Mouse (Mus musculus) heart, embryonic 14.5 days (tissue): Measurements from ENCODE around the gene Alg6. TPM values are rescaled to one million over a fixed set of nuclear protein-coding genes. Genes with fewer than 3 reads are reported as not detected.

Source experiments
- ATAC-seq: fragments of 200-750 bp; cut with Nextera tagmentation; 2 replicates; pipeline ENCODE4 v1.8.0; 2017; ENCODE audit warnings: low read depth, moderate TSS enrichment; ENCODE audit not compliant: insufficient number of reproducible peaks, insufficient read depth, low FRiP score
- H3K27ac ChIP-seq, 2 experiments: fragments of 200-500 bp in 1 of 2; fragments of 300-500 bp in 1 of 2; sonication (generic) in 1 of 2; replicated peaks in 1 of 2; 2 replicates each; pipeline ENCODE4 v1.5.1; 2012 to 2014; ENCODE audit warnings: low read depth in 2 of 2, low read length in 2 of 2, control low read depth in 1 of 2, mild to moderate bottlenecking in 1 of 2, mixed read lengths in 1 of 2; ENCODE audit not compliant: control insufficient read depth in 1 of 2, insufficient read depth in 1 of 2
- H3K27me3 ChIP-seq: fragments of 300-500 bp; sonication (generic); 2 replicates; pipeline ENCODE4 v1.6.1; 2014; ENCODE audit warnings: mild to moderate bottlenecking, low read length, control low read depth; ENCODE audit not compliant: control insufficient read depth, insufficient read depth
- H3K36me3 ChIP-seq: fragments of 300-500 bp; sonication (generic); 2 replicates; pipeline ENCODE4 v1.6.1; 2014; ENCODE audit warnings: mild to moderate bottlenecking, control low read depth, low read length, mixed read lengths; ENCODE audit not compliant: control insufficient read depth, insufficient read depth
- H3K4me1 ChIP-seq, 2 experiments: fragments of 200-500 bp in 1 of 2; fragments of 300-500 bp in 1 of 2; sonication (generic) in 1 of 2; 2 replicates each; pipeline ENCODE4 v1.6.1; 2012 to 2014; ENCODE audit warnings: low read length in 2 of 2, control low read depth in 1 of 2, mixed read lengths in 1 of 2; ENCODE audit not compliant: control insufficient read depth in 2 of 2, insufficient read depth in 2 of 2
- H3K4me2 ChIP-seq: fragments of 300-500 bp; sonication (generic); 2 replicates; pipeline ENCODE4 v1.6.1; 2014; ENCODE audit warnings: mild to moderate bottlenecking, low read length
- H3K4me3 ChIP-seq, 2 experiments: fragments of 200-500 bp in 1 of 2; fragments of 300-500 bp in 1 of 2; sonication (generic) in 1 of 2; 2 replicates each; pipeline ENCODE4 v1.5.1; 2012 to 2014; ENCODE audit warnings: low read length in 2 of 2, mild to moderate bottlenecking in 2 of 2, control low read depth in 1 of 2, low read depth in 1 of 2, moderate library complexity in 1 of 2; ENCODE audit not compliant: control insufficient read depth in 1 of 2, insufficient read depth in 1 of 2
- H3K9ac ChIP-seq: fragments of 300-500 bp; sonication (generic); 2 replicates; pipeline ENCODE4 v1.6.1; 2014; ENCODE audit warnings: mild to moderate bottlenecking, low read length
- H3K9me3 ChIP-seq: fragments of 300-500 bp; sonication (generic); 2 replicates; pipeline ENCODE4 v1.6.1; 2016; ENCODE audit warnings: low read length, control low read depth; ENCODE audit not compliant: control insufficient read depth
- WGBS: fragments of 180-500 bp; shearing (Covaris S2); extraction: QIAGEN DNeasy Blood & Tissue Kit; methylation state at CpG from one replicate; pipeline ENCODE4 v1.1.7; 2014; 5-methylcytosine and 5-hydroxymethylcytosine counted together
- polyA plus RNA-seq: library from polyadenylated mRNA; unstranded; fragments of >200 nt; fragmentation: Nextera tagmentation; extraction: Ambion mirVana; gene quantifications from 2 replicates; pipeline ENCODE4 v1.2.1, GENCODE M21; 2014

Gene Alg6
- polyA plus RNA-seq, 1 experiment from 2014 or later: 10.8 TPM

- H3K27ac ChIP-seq: peak overlapping the region; percentile 43 to 63; a peak in 2 of 4 replicates
- H3K9me3 ChIP-seq: no peaks in the 10 kb centered on the region
- peaks cover 0 to 2% of the 10 kb centered on the region in 2 experiments; a peak in 1 of 4 replicates for H3K4me1 ChIP-seq
- H3K36me3 ChIP-seq: peaks cover 13% of the 10 kb centered on the region; the same call in 1 of the 2 replicates
- peak overlapping the region; percentile 65 to 69 for H3K4me3 ChIP-seq
- H3K4me2 ChIP-seq: peak overlapping the region; percentile 78
- 24% methylated on average over 24 of the region's 25 CpGs for WGBS
- H3K9ac ChIP-seq: peak overlapping the region; percentile 88
- H3K27me3 ChIP-seq: no peaks in the 10 kb centered on the region
- peak; percentile 52 for ATAC-seq
Measured at GRCm38 (mm10) chr4:99715783-99716416, 436 bp downstream of the Alg6 start.

- Histone ChIP-seq H3K27me3 (no peaks in the 10 kb centered on the region), H3K9ac (no peak overlapping the region), H3K4me1 (peaks cover 0 to 2% of the 10 kb centered on the region in 2 experiments; a peak in 1 of 4 replicates), H3K36me3 (peaks cover 13% of the 10 kb centered on the region; the same call in 1 of the 2 replicates), H3K4me3 (no peak overlapping the region), H3K4me2 (no peak overlapping the region), H3K9me3 (no peaks in the 10 kb centered on the region), H3K27ac (no peak overlapping the region)
- no peak for ATAC-seq
- WGBS: 56% methylated on average over 4 of the region's 4 CpGs
Measured at GRCm38 (mm10) chr4:99717905-99718304, 2.4 kb downstream of the Alg6 start.

DNA sequence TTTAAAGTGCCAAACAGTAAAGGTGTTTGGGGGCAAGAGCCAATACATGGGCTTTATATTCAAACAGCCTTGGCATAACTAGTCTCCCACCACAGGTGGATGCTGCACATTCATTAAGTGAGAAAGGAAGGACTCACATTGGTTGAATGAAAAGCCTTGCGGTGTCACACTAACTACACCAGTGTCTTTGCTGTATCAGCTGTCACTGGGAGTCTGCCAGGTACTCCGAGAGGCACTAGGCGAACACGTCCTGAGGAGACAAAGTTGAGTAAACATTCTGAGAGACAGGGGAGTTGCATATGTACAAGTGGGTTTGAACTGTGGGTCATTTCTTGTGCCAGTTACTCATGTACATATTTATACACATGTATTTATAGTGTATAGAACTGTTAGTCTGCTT, 8.9 kb downstream of the Alg6 start:
- H3K36me3 ChIP-seq: peaks cover 29% of the 10 kb centered on the region
- WGBS: 85% methylated on average over 4 of the region's 4 CpGs
- no peak overlapping the region for H3K27ac ChIP-seq
- no peaks in the 10 kb centered on the region for H3K9me3 ChIP-seq
- ATAC-seq: no peak
- no peak overlapping the region for H3K9ac ChIP-seq
- H3K4me1 ChIP-seq: no peaks in the 10 kb centered on the region
- no peak overlapping the region for H3K4me3 ChIP-seq
- H3K4me2 ChIP-seq: no peak overlapping the region
- H3K27me3 ChIP-seq: no peaks in the 10 kb centered on the region

- WGBS: 91% methylated on average over 8 of the region's 8 CpGs
- Histone ChIP-seq H3K4me2 (no peak overlapping the region), H3K27me3 (no peaks in the 10 kb centered on the region), H3K4me3 (no peak overlapping the region), H3K27ac (no peak overlapping the region), H3K9ac (no peak overlapping the region), H3K36me3 (peaks cover 36% of the 10 kb centered on the region), H3K4me1 (no peaks in the 10 kb centered on the region), H3K9me3 (peaks cover 7% of the 10 kb centered on the region)
- ATAC-seq: no peak
Measured at GRCm38 (mm10) chr4:99725914-99726451, 10.5 kb downstream of the Alg6 start.

DNA sequence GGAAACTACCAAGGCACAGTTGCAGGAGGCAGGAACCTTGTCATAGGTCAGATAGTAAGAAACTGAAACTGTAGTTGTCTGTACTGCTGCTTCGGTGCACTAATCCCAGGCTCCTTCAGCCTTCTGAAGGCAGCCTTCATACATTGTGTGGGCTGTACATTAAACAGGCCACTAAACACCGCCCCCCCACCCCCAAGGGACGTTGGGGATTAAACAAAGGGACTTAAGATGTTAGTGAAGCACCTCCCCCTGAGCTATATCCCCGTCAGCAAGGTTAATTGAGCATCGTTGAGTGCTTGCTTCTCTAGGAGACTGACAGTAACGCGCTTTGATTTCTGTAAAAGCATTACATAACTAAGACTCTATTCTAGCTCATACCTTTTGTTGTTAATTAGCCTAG, 24.4 kb downstream of the Alg6 start:
- no peak for ATAC-seq
- 67% methylated on average over 7 of the region's 7 CpGs for WGBS

GRCm38 (mm10) chr4:99752426-99752825, 37.0 kb downstream of the Alg6 start:
- Histone ChIP-seq H3K9ac (no peak overlapping the region), H3K4me3 (no peak overlapping the region), H3K36me3 (peaks cover 13% of the 10 kb centered on the region), H3K9me3 (no peaks in the 10 kb centered on the region), H3K27me3 (no peaks in the 10 kb centered on the region), H3K4me2 (no peak overlapping the region), H3K27ac (no peak overlapping the region), H3K4me1 (no peaks in the 10 kb centered on the region)
- WGBS: 74% methylated on average over 5 of the region's 5 CpGs
- ATAC-seq: no peak

More for the DNA sequence above, 24.4 kb downstream of the Alg6 start:
- Histone ChIP-seq H3K4me2 (no peak overlapping the region), H3K27ac (no peak overlapping the region), H3K4me1 (no peaks in the 10 kb centered on the region), H3K4me3 (no peak overlapping the region), H3K9ac (no peak overlapping the region), H3K36me3 (0 out of 2 replicates have a peak, but pooled peaks cover 3% of the 10 kb centered on the region), H3K9me3 (no peaks in the 10 kb centered on the region), H3K27me3 (no peaks in the 10 kb centered on the region)

DNA sequence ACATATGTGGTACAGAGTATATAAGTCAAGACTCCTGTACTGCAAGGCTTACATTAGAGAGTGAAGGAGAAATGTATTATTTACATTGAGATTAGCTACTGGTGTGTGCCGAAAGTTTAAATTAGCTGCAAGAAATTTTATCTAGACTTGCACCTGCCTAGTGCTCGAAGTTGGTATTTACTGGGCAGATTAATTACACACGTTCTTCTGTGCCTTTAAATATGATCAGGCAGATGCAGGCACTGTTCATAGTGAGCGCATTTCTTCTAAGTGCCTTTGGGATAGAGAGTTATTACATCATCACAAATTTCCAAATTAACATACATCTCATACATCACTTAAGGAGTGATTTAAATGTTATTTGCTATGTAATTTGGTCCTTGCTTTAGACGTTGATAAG, 50.8 kb downstream of the Alg6 start:
- H3K4me1 ChIP-seq: no peaks in the 10 kb centered on the region
- no peaks in the 10 kb centered on the region for H3K9me3 ChIP-seq
- H3K27me3 ChIP-seq: no peaks in the 10 kb centered on the region
- no peak for ATAC-seq
- no peak overlapping the region for H3K4me2 ChIP-seq
- H3K9ac ChIP-seq: no peak overlapping the region
- no peak overlapping the region for H3K4me3 ChIP-seq
- WGBS: 74% methylated on average over 5 of the region's 5 CpGs
- no peaks in the 10 kb centered on the region for H3K36me3 ChIP-seq
- no peak overlapping the region for H3K27ac ChIP-seq

- WGBS: 23% methylated on average over 1 of the region's 1 CpGs
- ATAC-seq: no peak
- H3K9me3 ChIP-seq: no peaks in the 10 kb centered on the region
Measured at GRCm38 (mm10) chr4:99766753-99767152, 51.3 kb downstream of the Alg6 start.

More at GRCm38 (mm10) chr4:99766753-99767152, 51.3 kb downstream of the Alg6 start:
- Histone ChIP-seq H3K4me2 (no peak overlapping the region), H3K4me1 (no peaks in the 10 kb centered on the region), H3K27ac (no peak overlapping the region), H3K9ac (no peak overlapping the region), H3K27me3 (no peaks in the 10 kb centered on the region), H3K36me3 (no peaks in the 10 kb centered on the region), H3K4me3 (no peak overlapping the region)
